Mouse (Mus musculus): Measurements from ENCODE around the gene Vmn1r24. TPM values are rescaled to one million over a fixed set of nuclear protein-coding genes. Genes with fewer than 3 reads are reported as not detected.
"Not testable (repeated sequence)": the region's sequence is repeated elsewhere in the genome, so short reads cannot be mapped to it uniquely, and the experiment has no call there.

Gene Vmn1r24
- polyA plus RNA-seq (2012; rRNA removed) = not detected in 2 replicates

DNA sequence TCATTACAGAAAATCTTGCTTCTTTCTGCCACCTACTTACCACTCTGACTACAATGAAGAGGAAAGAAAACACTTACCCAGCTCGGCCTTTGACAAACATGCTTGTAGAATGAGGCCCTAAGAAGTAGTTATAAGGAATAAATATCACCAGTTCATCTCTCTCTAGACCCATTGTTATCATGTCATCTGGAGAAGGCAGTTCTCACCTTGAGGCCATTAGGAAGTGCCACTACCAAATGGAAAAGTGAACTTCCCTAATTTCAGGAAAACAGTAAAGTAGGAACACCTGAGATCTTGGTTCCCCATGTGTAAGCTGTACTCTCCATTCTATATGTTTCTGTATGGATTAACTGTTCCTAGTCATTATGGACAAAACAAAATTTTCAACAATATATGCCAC lies at the start of gene Vmn1r24:
Gene Vmn1r24, minus strand, starts transcription at position 101 of the 400 bp plus-strand sequence.
- not testable (repeated sequence) for H3K27ac ChIP-seq (ENCODE audit: insufficient read depth, low read length); H3K4me1 ChIP-seq (ENCODE audit: control insufficient read depth, insufficient read depth, low read length); H3K4me3 ChIP-seq (ENCODE audit: insufficient read depth, low read length)

DNA sequence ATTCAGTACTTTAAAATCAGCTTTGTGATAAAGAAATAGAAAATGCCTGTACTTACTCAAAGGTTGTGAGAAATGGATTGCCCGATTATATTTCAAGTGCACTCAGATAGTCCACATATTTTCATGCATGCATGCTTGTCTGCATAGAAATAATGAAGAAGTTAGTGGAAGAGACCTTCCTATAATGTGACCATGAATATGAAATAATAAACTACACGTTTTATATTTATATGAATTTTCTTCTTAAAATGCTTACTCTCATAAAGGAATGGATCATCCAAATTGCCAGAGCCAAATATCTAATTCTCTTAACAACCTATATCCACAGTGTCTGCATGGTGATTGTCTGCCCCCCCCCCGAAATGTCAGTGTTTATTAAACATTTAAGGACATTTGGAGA lies 19.4 kb upstream of the Vmn1r24 start, which contains the start of gene Vmn1r25:
Gene Vmn1r25, minus strand, starts transcription at position 101 of the 400 bp plus-strand sequence.
- H3K4me1 ChIP-seq (ENCODE audit: control insufficient read depth, insufficient read depth, low read length) = no peaks in the 10 kb centered on the region
- no peak within 1 kb of the TSS for H3K4me3 ChIP-seq (ENCODE audit: insufficient read depth, low read length)
- no peak within 1 kb of the TSS for H3K27ac ChIP-seq (ENCODE audit: insufficient read depth, low read length)
- TF ChIP-seq POLR2A (IDR thresholded peaks at IDR 0.05; ENCODE audit: extremely low read depth, insufficient read depth, low read length) (no peak), CTCF (IDR thresholded peaks at IDR 0.05; ENCODE audit: extremely low read depth, insufficient read depth, low read length) (no peak)

DNA sequence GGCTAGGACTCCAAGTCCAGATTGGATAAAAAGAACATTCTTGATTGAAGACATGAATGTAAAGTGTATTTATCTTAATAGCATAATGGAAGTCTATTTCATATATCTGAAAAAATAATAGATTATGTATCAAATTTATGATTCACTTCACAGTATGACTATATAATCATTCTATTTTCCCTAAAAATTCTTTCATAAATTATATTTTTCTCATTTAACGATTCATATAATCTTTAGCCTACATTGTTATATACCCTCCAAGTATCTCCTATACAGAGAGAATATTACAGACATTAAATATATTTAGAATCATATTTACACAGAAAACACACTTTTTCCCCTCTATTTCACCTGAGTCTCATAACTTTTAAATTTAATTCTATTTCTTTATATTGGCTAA lies 34.6 kb downstream of the Vmn1r24 start, which contains the start of gene Vmn1r23:
Gene Vmn1r23, minus strand, starts transcription at position 101 of the 400 bp plus-strand sequence.
- H3K27ac ChIP-seq (ENCODE audit: insufficient read depth, low read length) = no peak within 1 kb of the TSS
- TF ChIP-seq POLR2A (IDR thresholded peaks at IDR 0.05; ENCODE audit: extremely low read depth, insufficient read depth, low read length) (no peak), CTCF (IDR thresholded peaks at IDR 0.05; ENCODE audit: extremely low read depth, insufficient read depth, low read length) (no peak)
- H3K4me3 ChIP-seq (ENCODE audit: insufficient read depth, low read length) = no peak within 1 kb of the TSS

DNA sequence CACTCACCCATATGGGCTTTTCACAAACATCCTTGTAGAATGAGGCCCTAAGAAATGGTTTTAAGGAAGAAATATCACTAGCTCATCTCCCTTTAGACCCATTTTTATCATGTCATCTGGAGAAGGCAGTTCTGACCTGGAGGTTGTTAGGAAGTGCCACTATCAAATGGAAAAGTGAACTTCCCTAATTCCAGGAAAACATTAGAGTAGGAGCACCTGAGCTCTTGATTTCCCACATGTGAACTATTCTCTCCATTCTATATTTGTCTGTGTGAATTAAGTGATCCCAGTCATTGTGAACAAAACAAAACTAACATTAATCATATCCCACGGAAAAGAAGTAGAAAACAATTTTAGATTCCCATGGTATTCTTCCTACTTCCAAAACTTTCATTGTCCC lies 53.4 kb downstream of the Vmn1r24 start, which contains the start of gene Vmn1r22:
Gene Vmn1r22, minus strand, starts transcription at position 101 of the 400 bp plus-strand sequence.
- no peak for TF ChIP-seq CTCF (IDR thresholded peaks at IDR 0.05; ENCODE audit: extremely low read depth, insufficient read depth, low read length)
- TF ChIP-seq POLR2A (IDR thresholded peaks at IDR 0.05; ENCODE audit: extremely low read depth, insufficient read depth, low read length) = no peak
- Histone ChIP-seq H3K4me3 (ENCODE audit: insufficient read depth, low read length) (no peak within 1 kb of the TSS), H3K4me1 (ENCODE audit: control insufficient read depth, insufficient read depth, low read length) (no peaks in the 10 kb centered on the region), H3K27ac (ENCODE audit: insufficient read depth, low read length) (no peak within 1 kb of the TSS)

More for the DNA sequence above, 34.6 kb downstream of the Vmn1r24 start, which contains the start of gene Vmn1r23:
- H3K4me1 ChIP-seq (ENCODE audit: control insufficient read depth, insufficient read depth, low read length) = no peaks in the 10 kb centered on the region

Other genes with a start within 250 kb of the Vmn1r24 start
- gene Vopp1, start 136.3 kb downstream of the Vmn1r24 start, polyA plus RNA-seq (2012; rRNA removed) = 83.2 and 85.8 TPM in 2 replicates
- gene Vmn1r21, start 111.2 kb downstream of the Vmn1r24 start, polyA plus RNA-seq (2012; rRNA removed) = not detected in 2 replicates
- gene Vmn1r22, start 53.5 kb downstream of the Vmn1r24 start, polyA plus RNA-seq (2012; rRNA removed) = not detected in 2 replicates
- gene Vmn1r23, start 34.7 kb downstream of the Vmn1r24 start, polyA plus RNA-seq (2012; rRNA removed) = not detected in 2 replicates
- not detected in 2 replicates for gene Vmn1r25, start 19.3 kb upstream of the Vmn1r24 start, polyA plus RNA-seq (2012; rRNA removed)
- not detected in 2 replicates for gene Vmn1r26, start 53.7 kb upstream of the Vmn1r24 start, polyA plus RNA-seq (2012; rRNA removed)

Data from cortical plate, adult 2 months (tissue).